Mouse (Mus musculus): ENCODE measurements at regions not wholly inside any gene's neighbourhood (a gene's known extent, or its start where the extent isn't known, plus 50 kb on each side); places are given as distances from the start of the nearest gene placed in this dataset.

- no peak overlapping the region for H3K9ac ChIP-seq (ENCODE audit: low read depth, low read length, severe bottlenecking)
- H3K27ac ChIP-seq (replicated peaks; ENCODE audit: low read depth, low read length) = no peak overlapping the region
- TF ChIP-seq POLR2A (IDR thresholded peaks at IDR 0.05; ENCODE audit: borderline replicate concordance, extremely low read depth, insufficient read depth, insufficient read length) = no peak
- H3K4me1 ChIP-seq (ENCODE audit: control insufficient read depth, insufficient read depth, low read length) = no peaks in the 10 kb centered on the region
- DNase-seq (ENCODE audit: low spot score) = no peak
- no peaks in the 10 kb centered on the region for H3K27me3 ChIP-seq (ENCODE audit: control insufficient read depth, insufficient read depth, low read length)
- H3K36me3 ChIP-seq (ENCODE audit: control insufficient read depth, insufficient read depth, low read length) = no peaks in the 10 kb centered on the region
- H3K4me2 ChIP-seq (replicated peaks; ENCODE audit: low read depth, low read length, severe bottlenecking) = no peak overlapping the region
- no peak for ATAC-seq (ENCODE audit: low FRiP score, low read depth)
- no peaks in the 10 kb centered on the region for H3K9me3 ChIP-seq (ENCODE audit: control insufficient read depth, low read length)
- no peak overlapping the region for H3K4me3 ChIP-seq (replicated peaks; ENCODE audit: low read length)
- WGBS = 84% methylated on average over 3 of the region's 3 CpGs
Observed at GRCm38 (mm10) chr3:17201773-17202172, 746.4 kb upstream of the Cypt12 start.

GRCm38 (mm10) chr3:17214031-17214430 lies 734.2 kb upstream of the Cypt12 start:
- H3K4me2 ChIP-seq (replicated peaks; ENCODE audit: low read depth, low read length, severe bottlenecking) = no peak overlapping the region

GRCm38 (mm10) chr3:17216825-17217224 lies 731.4 kb upstream of the Cypt12 start:
- H3K4me2 ChIP-seq (replicated peaks; ENCODE audit: low read depth, low read length, severe bottlenecking) = no peak overlapping the region
- no peak for TF ChIP-seq POLR2A (IDR thresholded peaks at IDR 0.05; ENCODE audit: borderline replicate concordance, extremely low read depth, insufficient read depth, insufficient read length)
- no peaks in the 10 kb centered on the region for H3K36me3 ChIP-seq (ENCODE audit: control insufficient read depth, insufficient read depth, low read length)
- DNase-seq (ENCODE audit: low spot score) = no peak
- no peaks in the 10 kb centered on the region for H3K9me3 ChIP-seq (ENCODE audit: control insufficient read depth, low read length)
- 78% methylated on average over 2 of the region's 2 CpGs for WGBS
- ATAC-seq (ENCODE audit: low FRiP score, low read depth) = no peak
- no peaks in the 10 kb centered on the region for H3K4me1 ChIP-seq (ENCODE audit: control insufficient read depth, insufficient read depth, low read length)
- H3K27ac ChIP-seq (replicated peaks; ENCODE audit: low read depth, low read length) = no peak overlapping the region
- H3K9ac ChIP-seq (ENCODE audit: low read depth, low read length, severe bottlenecking) = no peak overlapping the region
- no peak overlapping the region for H3K4me3 ChIP-seq (replicated peaks; ENCODE audit: low read length)
- no peaks in the 10 kb centered on the region for H3K27me3 ChIP-seq (ENCODE audit: control insufficient read depth, insufficient read depth, low read length)

More at GRCm38 (mm10) chr3:17214031-17214430, 734.2 kb upstream of the Cypt12 start:
- TF ChIP-seq POLR2A (IDR thresholded peaks at IDR 0.05; ENCODE audit: borderline replicate concordance, extremely low read depth, insufficient read depth, insufficient read length) = no peak
- H3K27ac ChIP-seq (replicated peaks; ENCODE audit: low read depth, low read length) = no peak overlapping the region
- H3K4me3 ChIP-seq (replicated peaks; ENCODE audit: low read length) = no peak overlapping the region
- no peaks in the 10 kb centered on the region for H3K9me3 ChIP-seq (ENCODE audit: control insufficient read depth, low read length)
- H3K27me3 ChIP-seq (ENCODE audit: control insufficient read depth, insufficient read depth, low read length) = no peaks in the 10 kb centered on the region
- H3K9ac ChIP-seq (ENCODE audit: low read depth, low read length, severe bottlenecking) = no peak overlapping the region
- WGBS = 52% methylated on average over 3 of the region's 3 CpGs
- ATAC-seq (ENCODE audit: low FRiP score, low read depth) (no peak), DNase-seq (ENCODE audit: low spot score) (no peak)
- no peaks in the 10 kb centered on the region for H3K36me3 ChIP-seq (ENCODE audit: control insufficient read depth, insufficient read depth, low read length)
- H3K4me1 ChIP-seq (ENCODE audit: control insufficient read depth, insufficient read depth, low read length) = no peaks in the 10 kb centered on the region

GRCm38 (mm10) chr3:17238407-17238806 lies 709.8 kb upstream of the Cypt12 start:
- no peaks in the 10 kb centered on the region for H3K36me3 ChIP-seq (ENCODE audit: control insufficient read depth, insufficient read depth, low read length)
- no peak overlapping the region for H3K9ac ChIP-seq (ENCODE audit: low read depth, low read length, severe bottlenecking)
- H3K4me2 ChIP-seq (replicated peaks; ENCODE audit: low read depth, low read length, severe bottlenecking) = no peak overlapping the region
- H3K27me3 ChIP-seq (ENCODE audit: control insufficient read depth, insufficient read depth, low read length) = no peaks in the 10 kb centered on the region
- no peak overlapping the region for H3K4me3 ChIP-seq (replicated peaks; ENCODE audit: low read length)
- no peak overlapping the region for H3K27ac ChIP-seq (replicated peaks; ENCODE audit: low read depth, low read length)
- no peaks in the 10 kb centered on the region for H3K4me1 ChIP-seq (ENCODE audit: control insufficient read depth, insufficient read depth, low read length)
- no peaks in the 10 kb centered on the region for H3K9me3 ChIP-seq (ENCODE audit: control insufficient read depth, low read length)
- no peak for DNase-seq (ENCODE audit: low spot score)
- no peak for TF ChIP-seq POLR2A (IDR thresholded peaks at IDR 0.05; ENCODE audit: borderline replicate concordance, extremely low read depth, insufficient read depth, insufficient read length)
- 7% methylated on average over 1 of the region's 1 CpGs for WGBS
- ATAC-seq (ENCODE audit: low FRiP score, low read depth) = no peak

- Histone ChIP-seq H3K36me3 (ENCODE audit: control insufficient read depth, insufficient read depth, low read length) (no peaks in the 10 kb centered on the region), H3K9me3 (ENCODE audit: control insufficient read depth, low read length) (no peaks in the 10 kb centered on the region), H3K4me2 (replicated peaks; ENCODE audit: low read depth, low read length, severe bottlenecking) (no peak overlapping the region), H3K27ac (replicated peaks; ENCODE audit: low read depth, low read length) (no peak overlapping the region), H3K27me3 (ENCODE audit: control insufficient read depth, insufficient read depth, low read length) (no peaks in the 10 kb centered on the region), H3K4me1 (ENCODE audit: control insufficient read depth, insufficient read depth, low read length) (no peaks in the 10 kb centered on the region), H3K9ac (ENCODE audit: low read depth, low read length, severe bottlenecking) (no peak overlapping the region), H3K4me3 (replicated peaks; ENCODE audit: low read length) (no peak overlapping the region)
- DNase-seq (ENCODE audit: low spot score) (no peak), ATAC-seq (ENCODE audit: low FRiP score, low read depth) (no peak)
- TF ChIP-seq POLR2A (IDR thresholded peaks at IDR 0.05; ENCODE audit: borderline replicate concordance, extremely low read depth, insufficient read depth, insufficient read length) = no peak
Observed at GRCm38 (mm10) chr3:17258397-17258796, 689.8 kb upstream of the Cypt12 start.

GRCm38 (mm10) chr3:17259093-17259492 lies 689.1 kb upstream of the Cypt12 start:
- Histone ChIP-seq H3K36me3 (ENCODE audit: control insufficient read depth, insufficient read depth, low read length) (no peaks in the 10 kb centered on the region), H3K4me2 (replicated peaks; ENCODE audit: low read depth, low read length, severe bottlenecking) (no peak overlapping the region), H3K27ac (replicated peaks; ENCODE audit: low read depth, low read length) (no peak overlapping the region), H3K9ac (ENCODE audit: low read depth, low read length, severe bottlenecking) (no peak overlapping the region), H3K27me3 (ENCODE audit: control insufficient read depth, insufficient read depth, low read length) (no peaks in the 10 kb centered on the region), H3K9me3 (ENCODE audit: control insufficient read depth, low read length) (no peaks in the 10 kb centered on the region), H3K4me3 (replicated peaks; ENCODE audit: low read length) (no peak overlapping the region), H3K4me1 (ENCODE audit: control insufficient read depth, insufficient read depth, low read length) (no peaks in the 10 kb centered on the region)
- TF ChIP-seq POLR2A (IDR thresholded peaks at IDR 0.05; ENCODE audit: borderline replicate concordance, extremely low read depth, insufficient read depth, insufficient read length) = no peak
- WGBS = 77% methylated on average over 3 of the region's 3 CpGs
- ATAC-seq (ENCODE audit: low FRiP score, low read depth) = no peak
- no peak for DNase-seq (ENCODE audit: low spot score)

Measured in limb, embryonic 14.5 days (tissue).